Mouse (Mus musculus) urinary bladder, postnatal 4 days (tissue): Measurements from ENCODE around the gene Diras1.

ENCODE experiments used
- DNase-seq, 2 experiments: peaks; one replicate each; pipeline ENCODE4 v3.0.0; 2021 to 2022; ENCODE audit warnings: low spot score in 2 of 2

Gene Diras1

GRCm38 (mm10) chr10:81029031-81029430 lies 3.6 kb upstream of the Diras1 start:
- no peak for DNase-seq

GRCm38 (mm10) chr10:81028219-81028618 lies 2.8 kb upstream of the Diras1 start:
- no peak for DNase-seq

DNA sequence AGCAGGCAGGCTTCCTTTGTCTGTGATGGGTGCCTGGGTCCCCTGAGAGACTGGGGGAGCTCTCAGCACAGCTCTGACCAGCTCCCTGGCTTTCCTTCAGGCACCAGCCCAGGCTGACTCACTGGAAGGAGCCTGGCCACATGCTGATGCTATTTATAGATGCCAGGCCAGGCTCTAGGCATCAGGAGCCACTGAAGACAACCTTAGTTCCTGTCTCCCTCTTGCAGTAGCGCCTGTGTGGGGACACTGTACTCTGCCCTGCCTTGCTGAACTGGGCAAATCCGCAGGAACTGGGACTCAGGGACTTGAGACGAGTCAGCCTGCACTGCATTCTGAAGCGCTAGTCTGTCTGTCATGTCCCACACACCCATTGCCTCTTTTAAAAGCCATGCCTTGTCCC lies 1.9 kb upstream of the Diras1 start:
- DNase-seq = no peak

- no peak for DNase-seq
Observed at GRCm38 (mm10) chr10:81026857-81027256, 1.4 kb upstream of the Diras1 start.

DNA sequence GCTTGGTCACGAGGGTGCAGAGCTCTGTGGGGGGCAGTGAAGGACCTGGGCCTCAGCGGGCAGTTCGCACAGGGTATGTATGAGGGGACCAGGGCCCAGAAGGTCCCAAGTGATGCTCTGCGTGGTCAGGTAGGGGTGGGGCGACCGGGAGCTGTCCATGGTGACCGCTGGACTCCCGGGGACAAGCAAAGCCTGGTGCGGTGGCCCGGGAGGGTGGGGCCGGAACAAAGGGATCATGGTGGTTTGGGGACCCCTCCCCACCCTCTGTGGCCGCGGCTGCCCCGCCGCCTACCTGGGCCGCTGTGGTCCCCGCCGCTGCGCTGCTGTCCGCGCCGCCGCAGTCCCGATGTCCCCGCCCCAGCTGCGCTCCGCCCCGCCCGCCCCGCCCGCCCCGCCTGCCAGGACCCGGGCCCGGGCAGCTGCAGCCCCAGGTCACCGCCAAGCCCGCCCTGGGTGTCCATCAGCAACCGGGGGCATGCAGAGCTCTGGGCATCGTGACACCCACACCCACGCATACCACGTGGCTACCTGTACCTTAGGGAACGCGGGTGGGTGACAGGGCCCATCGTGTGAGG lies 328 bp downstream of the Diras1 start:
- DNase-seq = no peak

GRCm38 (mm10) chr10:81024346-81024937 lies 1.0 kb downstream of the Diras1 start:
- no peak for DNase-seq

- no peak for DNase-seq
Observed at GRCm38 (mm10) chr10:81022744-81023143, 2.7 kb downstream of the Diras1 start.

- no peak for DNase-seq
Observed at GRCm38 (mm10) chr10:81021547-81022110, 3.8 kb downstream of the Diras1 start.

GRCm38 (mm10) chr10:81020207-81020606 lies 5.3 kb downstream of the Diras1 start:
- DNase-seq = no peak

DNA sequence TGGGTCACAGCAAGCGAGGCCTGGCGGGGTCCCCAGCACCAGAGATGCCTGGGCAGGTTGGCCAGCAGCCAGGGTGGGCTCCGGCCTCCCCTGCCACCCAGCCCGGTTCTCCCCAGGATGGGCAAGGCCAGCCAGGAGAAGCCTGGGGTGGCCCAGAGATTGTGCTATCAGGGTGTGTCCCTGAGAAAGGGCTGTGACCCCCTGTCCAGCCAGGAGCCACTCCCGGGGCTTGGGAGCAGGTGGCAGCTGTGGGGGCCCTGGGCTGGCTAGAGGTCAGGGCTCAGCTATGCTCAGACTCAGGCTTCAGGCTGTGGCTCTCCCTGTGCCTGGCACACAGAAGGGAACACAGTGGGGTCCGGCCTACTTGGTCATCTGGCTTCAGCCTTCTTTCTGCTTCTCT lies 5.8 kb downstream of the Diras1 start:
- no peak for DNase-seq

DNA sequence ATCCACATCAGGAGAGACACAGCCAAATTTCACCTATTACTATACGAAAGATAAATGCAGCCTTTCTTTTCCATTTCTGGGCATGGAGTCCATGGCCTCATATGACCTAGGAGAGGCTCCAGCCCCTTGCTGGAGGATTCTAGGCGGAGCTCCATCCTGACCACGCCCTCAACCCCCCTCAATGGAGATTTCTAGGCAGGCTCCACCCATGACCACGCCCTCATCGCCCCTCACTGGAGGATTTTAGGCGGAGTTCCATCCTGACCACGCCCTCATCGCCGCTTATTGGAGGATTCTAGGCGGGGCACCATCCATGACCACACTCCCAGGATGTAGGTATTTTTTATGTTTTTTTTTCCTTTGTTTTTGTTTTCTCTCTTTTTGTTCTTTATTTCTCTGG lies 7.1 kb downstream of the Diras1 start:
- no peak for DNase-seq

- DNase-seq = no peak
Observed at GRCm38 (mm10) chr10:81016645-81017044, 8.8 kb downstream of the Diras1 start.

- DNase-seq = no peak
Observed at GRCm38 (mm10) chr10:81015666-81016065, 9.8 kb downstream of the Diras1 start.

DNA sequence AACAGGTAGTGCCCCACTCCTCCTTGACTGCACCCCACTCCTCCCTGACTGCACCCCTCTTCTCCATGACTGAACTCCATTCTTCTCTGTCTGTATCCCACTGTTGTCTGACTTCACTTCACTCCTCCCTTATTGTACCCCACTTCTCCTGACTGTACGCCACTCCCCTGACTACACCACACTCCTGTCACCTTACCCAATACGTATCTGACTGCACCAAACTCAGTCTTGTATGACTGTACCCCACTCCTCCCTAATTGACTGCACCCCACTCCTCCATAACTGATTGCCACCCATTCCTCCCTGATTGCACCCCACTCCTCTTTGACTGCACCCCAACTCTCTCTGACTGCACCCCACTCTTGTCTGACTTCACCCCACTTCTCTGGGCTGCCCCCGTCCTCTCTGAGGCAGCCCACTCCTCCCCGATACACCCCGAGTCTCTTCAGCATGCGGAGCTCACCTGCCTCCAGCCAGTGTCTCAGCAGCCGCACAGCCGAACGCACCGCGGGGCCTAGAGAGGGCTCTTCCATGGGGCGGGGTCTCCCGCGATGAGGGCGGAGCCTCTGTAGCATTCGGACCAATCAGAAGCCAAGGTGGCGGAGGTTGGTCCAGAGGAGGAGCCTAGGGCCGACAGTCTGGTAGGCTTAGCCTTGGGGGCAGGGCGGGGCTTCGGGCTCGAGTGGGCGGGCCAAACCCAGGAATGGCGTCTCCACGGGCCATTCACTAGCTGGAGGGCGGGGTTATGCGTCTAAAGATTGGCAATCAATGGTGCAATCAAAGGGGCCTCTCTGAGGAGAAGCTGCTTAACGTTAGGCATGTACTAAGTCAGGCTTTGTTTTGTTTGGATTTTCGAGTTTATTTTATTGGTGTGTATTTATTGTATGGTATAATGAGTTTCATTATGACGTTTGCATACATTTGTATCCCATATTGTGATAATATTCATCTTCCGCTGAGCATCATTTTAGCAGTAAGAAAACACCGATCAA lies 10.8 kb downstream of the Diras1 start, which contains the start of gene Gng7:
TSS of gene Gng7 (minus strand) at position 553 of the 992 bp plus-strand sequence.
- peak; percentile 95 to 97 for DNase-seq

DNA sequence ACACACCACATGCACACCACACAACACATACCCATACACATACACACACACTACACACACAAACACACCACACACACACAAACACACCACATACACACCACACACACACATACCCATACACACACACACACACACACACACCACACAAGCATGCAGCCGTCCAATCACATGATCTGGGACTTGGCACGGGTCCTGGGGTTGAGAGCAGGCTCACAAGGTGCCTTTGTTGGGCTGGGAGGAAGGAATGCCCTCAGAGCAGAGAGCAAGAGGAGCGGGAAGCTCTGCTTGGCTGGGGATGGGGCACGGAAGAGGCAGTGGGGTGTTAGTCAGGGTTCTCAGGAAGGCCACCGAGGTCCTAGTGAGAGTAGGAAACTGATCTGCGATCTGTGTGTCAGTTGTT lies 14.6 kb downstream of the Diras1 start:
- no peak for DNase-seq

DNA sequence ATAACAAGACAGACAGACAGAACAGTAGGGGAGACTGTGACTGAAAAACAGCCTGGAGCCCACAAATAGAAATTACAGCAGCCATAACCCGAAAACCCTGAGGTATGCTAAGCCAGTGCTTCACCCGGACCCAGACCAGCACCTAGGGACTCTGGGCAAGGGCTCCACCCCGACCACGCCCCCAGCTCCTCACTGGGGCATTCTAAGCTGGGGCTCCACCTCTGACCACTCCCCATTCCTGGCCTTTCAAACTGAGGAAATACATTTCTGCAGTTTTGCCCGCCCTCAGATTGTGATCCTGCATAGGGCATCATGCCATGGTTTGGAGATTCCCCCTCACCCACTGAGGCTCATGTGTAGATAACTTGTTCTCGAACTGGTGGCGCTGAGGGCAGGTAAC lies 18.2 kb downstream of the Diras1 start:
- DNase-seq = no peak

DNA sequence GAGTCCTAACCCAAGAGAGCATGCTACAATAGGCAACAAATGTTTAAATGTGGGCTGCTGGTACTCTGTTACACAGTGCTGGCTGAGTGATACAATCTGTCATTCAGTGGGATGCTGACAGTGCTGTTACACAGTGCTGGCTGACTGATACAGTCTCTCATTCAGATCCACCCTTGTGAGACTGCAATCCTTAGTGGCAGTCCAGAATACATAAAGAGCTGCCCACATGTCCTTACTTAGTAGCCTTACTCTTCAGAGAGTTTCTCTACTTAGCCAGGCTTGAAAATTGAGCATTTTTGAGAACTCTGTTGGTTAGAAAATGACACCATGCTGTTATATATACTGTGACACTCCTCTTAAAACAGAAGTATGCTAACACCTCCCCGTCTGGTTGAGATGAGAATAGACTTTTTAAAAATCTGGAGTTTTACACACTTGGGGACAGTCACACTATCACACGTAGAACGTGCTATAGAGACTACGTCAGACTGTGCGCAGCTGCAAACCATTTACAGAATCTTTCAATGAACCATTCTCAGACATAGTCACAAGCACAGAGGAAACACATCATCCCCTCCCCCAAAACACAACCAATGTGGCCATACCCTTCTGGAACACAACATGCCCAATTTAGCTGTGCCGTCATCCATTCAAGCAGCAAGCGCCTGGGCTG lies 19.3 kb downstream of the Diras1 start:
- DNase-seq = no peak

- no peak for DNase-seq
Observed at GRCm38 (mm10) chr10:81001161-81001560, 24.3 kb downstream of the Diras1 start.

GRCm38 (mm10) chr10:81000197-81001062 lies 25.0 kb downstream of the Diras1 start:
- no peak for DNase-seq

DNA sequence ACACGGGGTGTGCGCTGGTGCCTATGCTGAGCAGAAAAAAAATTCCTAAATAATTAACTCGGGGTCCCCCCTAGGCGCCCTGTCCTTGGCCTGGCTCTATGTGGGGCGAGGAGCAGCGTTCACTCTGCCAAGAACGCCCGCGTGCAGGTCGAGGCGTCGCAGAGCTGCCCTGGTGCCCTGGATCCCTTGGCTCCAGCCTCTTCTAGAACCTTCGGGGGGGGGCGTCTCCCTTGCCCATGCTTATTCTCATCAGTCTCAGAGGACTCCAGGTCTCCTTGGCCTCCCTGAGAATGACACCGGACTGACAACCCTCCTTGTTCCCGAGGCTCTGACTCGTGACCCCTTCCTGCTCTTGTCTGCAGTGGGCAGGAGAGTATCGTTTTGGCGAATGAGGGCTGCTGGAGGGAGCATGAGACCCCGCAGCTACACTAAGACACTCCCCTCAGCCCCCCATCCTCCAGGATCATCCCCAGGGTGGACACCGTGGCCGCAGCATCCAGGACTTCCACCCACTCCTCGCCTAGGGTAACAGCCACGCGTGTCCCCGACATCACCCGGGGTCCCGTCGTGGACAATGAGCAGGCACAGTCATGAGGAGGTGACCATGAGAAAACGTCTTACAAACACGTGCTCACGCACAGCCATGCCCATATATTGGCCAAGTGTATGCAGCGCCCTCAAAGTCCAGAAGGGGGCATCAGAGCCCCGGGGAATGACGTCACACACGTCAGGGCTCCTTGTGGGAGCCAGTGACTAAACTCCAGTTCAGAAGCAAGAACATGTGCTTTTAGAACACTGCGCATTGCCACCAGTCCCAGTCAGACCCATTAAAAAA lies 25.9 kb downstream of the Diras1 start:
- peak; percentile 77 to 86 for DNase-seq
